7 mouse cellular contexts compared by ENCODE assay signal in the genomic region with DNA sequence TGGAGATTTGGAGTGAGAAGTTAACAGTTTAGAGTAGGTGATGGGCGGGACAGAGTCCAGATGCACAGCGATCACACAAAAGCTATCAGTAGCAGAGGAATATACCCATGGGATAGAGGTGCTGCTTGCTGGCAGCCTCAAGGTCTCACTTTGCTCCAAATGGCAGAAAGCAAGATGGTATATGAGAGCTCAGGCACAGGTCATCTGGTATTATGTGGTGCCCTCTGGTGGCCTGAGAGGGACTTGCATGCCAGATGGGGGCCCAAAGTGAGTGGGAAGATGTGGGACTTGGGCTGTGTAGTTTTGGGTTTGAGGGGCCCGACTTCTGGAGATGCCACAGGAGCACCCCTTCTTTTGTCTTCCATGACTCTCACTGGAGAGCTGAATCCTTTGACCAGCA.
DNase-seq lines count a peak whose midpoint lies in the region; TF ChIP-seq lines count a peak whose summit lies in the region.

No protein-coding gene starts in this region.

- peak; percentile 76 for TF ChIP-seq CTCF in cortical plate, adult 2 months (IDR thresholded peaks at IDR 0.05; ENCODE audit: extremely low read depth, insufficient read depth, low read length)
- TF ChIP-seq CTCF in heart, adult 2 months (IDR thresholded peaks at IDR 0.05) = peak; percentile 92

- no peak overlapping the region for H3K27ac ChIP-seq in cortical plate, adult 2 months (ENCODE audit: insufficient read depth, low read length)
- no peak overlapping the region for H3K27ac ChIP-seq in heart, adult 2 months

- no peaks in the 10 kb centered on the region for H3K27me3 ChIP-seq in heart, adult 2 months (ENCODE audit: control insufficient read depth, insufficient read depth, low read length)

- H3K4me3 ChIP-seq in cortical plate, adult 2 months (ENCODE audit: insufficient read depth, low read length) = no peak overlapping the region
- H3K4me3 ChIP-seq in heart, adult 2 months = no peak overlapping the region

- no peak for TF ChIP-seq POLR2A in cortical plate, adult 2 months (IDR thresholded peaks at IDR 0.05; ENCODE audit: extremely low read depth, insufficient read depth, low read length)
- no peak for TF ChIP-seq POLR2A in heart, adult 2 months (IDR thresholded peaks at IDR 0.05; ENCODE audit: insufficient read depth, low read depth, low read length)

- no peaks in the 10 kb centered on the region for H3K79me2 ChIP-seq in heart, adult 2 months (replicated peaks; ENCODE audit: control insufficient read depth, insufficient read depth, low read length)

- H3K36me3 ChIP-seq in heart, adult 2 months (ENCODE audit: control insufficient read depth, insufficient read depth, low read length) = no peaks in the 10 kb centered on the region

- H3K4me1 ChIP-seq in cortical plate, adult 2 months (ENCODE audit: control insufficient read depth, insufficient read depth, low read length) = peaks cover 2% of the 10 kb centered on the region
- no peaks in the 10 kb centered on the region for H3K4me1 ChIP-seq in heart, adult 2 months (ENCODE audit: control insufficient read depth, insufficient read depth, low read length)

- TF ChIP-seq EP300 in heart, adult 2 months (IDR thresholded peaks at IDR 0.05; ENCODE audit: insufficient read depth, low read depth, low read length) = no peak

- WGBS in heart, adult 2 months = 55% methylated on average over 3 of the region's 3 CpGs

- intact Hi-C loops in heart, adult 2 months (cut with DNase I) = loop anchor here (1.0 kb wide), 1 partner anchor 200 kb away; no protein-coding TSS in a partner anchor

- DNase-seq in ES-CJ7 (ENCODE audit: low read depth, low spot score) = peak; percentile 57
- peak; percentile 76 to 93 for DNase-seq in adrenal gland, adult (ENCODE audit: inconsistent age in 2 of 2, low spot score in 1 of 2)
- peak; percentile 34 to 70 for DNase-seq in heart, adult 2 months
- peak; percentile 75 to 76 for DNase-seq in kidney, postnatal 4 days
- peak; percentile 59 for DNase-seq in lung, postnatal 14 days
- peak; percentile 60 for DNase-seq in right cerebral cortex, postnatal 4 days

- H3K9ac ChIP-seq in heart, adult 2 months (ENCODE audit: low read depth, low read length) = no peak overlapping the region
